Mouse (Mus musculus): ENCODE results near the gene Tecpr1. TPM values are rescaled to one million over a fixed set of nuclear protein-coding genes. Genes with fewer than 3 reads are reported as not detected.
A peak's percentile ranks its signal among the peaks of the same experiment; 100 is the strongest.

Gene Tecpr1
- polyA plus RNA-seq, 1 experiment from 2014 or later = 27.0 TPM

DNA sequence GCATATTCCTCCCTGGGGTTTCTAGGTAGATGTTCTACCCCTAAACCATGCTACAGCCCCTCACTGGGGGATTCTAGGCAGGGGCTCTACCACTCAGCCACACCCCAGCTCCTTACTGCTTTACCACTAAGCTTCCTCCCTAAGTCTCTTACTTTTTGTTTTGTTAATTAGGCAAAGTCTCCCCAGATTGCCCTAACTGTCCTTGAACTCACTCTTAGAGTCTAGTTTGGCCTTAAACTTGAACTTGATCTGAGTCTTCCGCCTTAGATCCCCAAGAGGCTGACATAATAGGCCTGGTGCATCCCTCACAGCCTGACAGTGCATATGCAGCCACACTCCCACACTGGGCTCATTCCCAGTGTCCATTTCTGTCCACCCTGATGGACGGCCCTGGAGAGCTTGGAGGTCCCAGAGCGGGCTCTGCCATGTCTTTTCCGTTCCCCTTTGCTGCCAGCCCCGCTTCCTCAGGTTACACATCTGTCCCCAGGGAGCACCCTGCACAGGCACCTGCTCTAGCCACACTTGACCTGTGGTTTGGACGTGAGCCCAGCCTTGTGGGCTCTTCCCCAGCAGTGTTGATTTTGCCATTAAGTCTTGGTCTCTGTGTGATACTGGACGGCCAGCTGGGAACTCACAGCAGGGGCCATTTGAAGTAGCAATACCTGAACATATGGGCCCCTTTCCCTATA lies 39.6 kb downstream of the Tecpr1 start:
- Histone ChIP-seq H3K27me3 (no peaks in the 10 kb centered on the region), H3K36me3 (peaks cover 42% of the 10 kb centered on the region), H3K4me1 (peaks cover 15% of the 10 kb centered on the region; the same call in 1 of the 2 replicates), H3K9ac (no peak overlapping the region), H3K27ac (no peak overlapping the region), H3K9me3 (no peaks in the 10 kb centered on the region), H3K4me3 (no peak overlapping the region), H3K4me2 (replicated peaks) (no peak overlapping the region)
- WGBS = 58% methylated on average over 7 of the region's 7 CpGs
- no peak for ATAC-seq (ENCODE audit: low FRiP score, low read depth)

DNA sequence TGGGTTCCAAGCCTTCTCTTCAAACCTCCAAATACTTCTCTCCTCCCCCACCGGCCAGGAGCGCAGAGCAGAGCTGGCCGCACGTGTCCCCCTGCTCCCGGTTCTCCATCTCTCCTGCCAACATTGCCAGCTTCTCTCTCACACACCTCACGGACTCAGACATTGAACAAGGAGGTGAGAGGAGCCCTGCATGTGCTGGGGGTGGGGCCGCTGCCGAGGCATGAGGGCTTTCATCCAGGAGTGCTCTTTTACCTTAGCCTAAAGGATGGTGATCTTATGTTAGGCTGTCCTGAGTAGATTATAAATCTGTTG lies 40.2 kb downstream of the Tecpr1 start:
- Histone ChIP-seq H3K36me3 (peaks cover 43% of the 10 kb centered on the region), H3K4me3 (no peak overlapping the region), H3K9ac (no peak overlapping the region), H3K27ac (no peak overlapping the region), H3K4me1 (peaks cover 15% of the 10 kb centered on the region; the same call in 1 of the 2 replicates), H3K27me3 (no peaks in the 10 kb centered on the region), H3K4me2 (replicated peaks) (no peak overlapping the region), H3K9me3 (no peaks in the 10 kb centered on the region)
- 55% methylated on average over 8 of the region's 8 CpGs for WGBS
- ATAC-seq (ENCODE audit: low FRiP score, low read depth) = no peak

DNA sequence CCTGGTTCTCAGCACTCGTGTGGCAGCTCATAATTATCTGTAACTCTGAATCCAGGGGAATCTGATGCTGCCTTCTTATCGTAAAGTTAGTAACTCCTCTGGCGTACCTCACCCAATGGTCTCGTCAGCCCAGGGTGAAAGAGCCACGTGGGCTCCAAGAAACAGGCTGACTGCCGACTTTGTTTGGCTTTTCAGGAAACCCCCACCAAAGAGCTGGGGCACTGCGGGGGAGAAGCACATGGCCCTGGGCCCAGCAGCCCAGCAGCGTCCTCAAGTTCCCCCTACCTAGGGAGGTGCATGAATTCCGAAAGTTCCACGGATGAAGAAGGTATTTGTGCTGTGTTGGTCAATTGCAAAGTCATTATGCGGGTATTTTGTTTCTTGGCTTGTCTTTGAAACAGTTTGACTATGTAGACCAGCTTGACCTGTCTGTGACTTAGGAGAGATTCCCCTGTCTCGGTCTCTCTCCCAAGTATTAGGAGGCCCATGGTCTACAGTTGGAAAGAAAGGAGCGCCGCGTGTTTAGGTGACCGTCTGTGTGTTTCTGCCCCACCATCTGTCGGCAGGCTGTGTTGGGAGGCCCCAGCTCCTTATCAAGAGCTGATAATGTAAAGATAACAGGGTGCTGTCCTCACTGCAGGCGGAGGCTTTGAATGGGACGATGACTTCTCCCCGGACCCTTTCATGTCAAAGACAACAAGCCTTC lies 40.7 kb downstream of the Tecpr1 start:
- no peak for ATAC-seq (ENCODE audit: low FRiP score, low read depth)

DNA sequence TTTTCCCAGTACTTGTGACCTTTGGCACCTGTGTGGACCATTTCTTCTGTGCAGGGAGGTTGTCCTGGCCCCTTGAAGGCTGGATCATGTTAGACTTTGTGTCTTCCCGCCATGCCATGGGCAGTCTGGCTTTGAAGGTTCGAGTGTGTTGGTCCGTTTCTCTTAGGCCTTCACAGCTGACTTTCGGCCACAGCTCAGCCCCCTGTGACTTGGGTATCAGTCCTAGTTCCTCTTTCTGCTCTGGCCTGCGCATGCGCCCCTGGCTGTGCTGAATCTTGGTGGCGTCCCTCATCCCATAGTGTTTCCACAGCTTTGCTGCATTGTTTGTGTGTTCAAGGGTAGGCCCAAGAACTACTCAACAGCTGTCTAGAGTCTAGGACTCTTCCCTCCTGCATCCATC lies 42.2 kb downstream of the Tecpr1 start:
- H3K36me3 ChIP-seq = peaks cover 56% of the 10 kb centered on the region
- no peak overlapping the region for H3K9ac ChIP-seq
- H3K4me2 ChIP-seq (replicated peaks) = no peak overlapping the region
- no peak overlapping the region for H3K4me3 ChIP-seq
- no peaks in the 10 kb centered on the region for H3K27me3 ChIP-seq
- WGBS = 96% methylated on average over 7 of the region's 7 CpGs
- H3K9me3 ChIP-seq = no peaks in the 10 kb centered on the region
- ATAC-seq (ENCODE audit: low FRiP score, low read depth) = no peak
- no peak overlapping the region for H3K27ac ChIP-seq
- peaks cover 15% of the 10 kb centered on the region; the same call in 1 of the 2 replicates for H3K4me1 ChIP-seq

More for the DNA sequence above, 40.7 kb downstream of the Tecpr1 start:
- no peak overlapping the region for H3K27ac ChIP-seq
- no peaks in the 10 kb centered on the region for H3K9me3 ChIP-seq
- 66% methylated on average over 20 of the region's 20 CpGs for whole genome bisulfite sequencing
- peaks cover 15% of the 10 kb centered on the region; the same call in 1 of the 2 replicates for H3K4me1 ChIP-seq
- no peak overlapping the region for H3K4me3 ChIP-seq
- no peaks in the 10 kb centered on the region for H3K27me3 ChIP-seq
- peaks cover 48% of the 10 kb centered on the region for H3K36me3 ChIP-seq
- H3K9ac ChIP-seq = no peak overlapping the region
- H3K4me2 ChIP-seq (replicated peaks) = no peak overlapping the region

- peaks cover 66% of the 10 kb centered on the region for H3K36me3 ChIP-seq
Measured at GRCm38 (mm10) chr5:144178216-144178615, 45.2 kb downstream of the Tecpr1 start.

GRCm38 (mm10) chr5:144173648-144174047 lies 49.8 kb downstream of the Tecpr1 start:
- 95% methylated on average over 18 of the region's 18 CpGs for WGBS
- no peak overlapping the region for H3K4me2 ChIP-seq (replicated peaks)
- H3K27ac ChIP-seq = no peak overlapping the region
- no peaks in the 10 kb centered on the region for H3K27me3 ChIP-seq
- H3K4me1 ChIP-seq = no peaks in the 10 kb centered on the region
- H3K9me3 ChIP-seq = no peaks in the 10 kb centered on the region
- H3K9ac ChIP-seq = no peak overlapping the region
- no peak overlapping the region for H3K4me3 ChIP-seq
- no peak for ATAC-seq (ENCODE audit: low FRiP score, low read depth)
- peaks cover 80% of the 10 kb centered on the region for H3K36me3 ChIP-seq

More at GRCm38 (mm10) chr5:144178216-144178615, 45.2 kb downstream of the Tecpr1 start:
- 0 out of 2 replicates have a peak, but pooled peaks cover 8% of the 10 kb centered on the region for H3K4me1 ChIP-seq
- WGBS = 24% methylated on average over 6 of the region's 6 CpGs
- H3K4me2 ChIP-seq (replicated peaks) = no peak overlapping the region
- no peak overlapping the region for H3K27ac ChIP-seq
- H3K9me3 ChIP-seq = no peaks in the 10 kb centered on the region
- no peaks in the 10 kb centered on the region for H3K27me3 ChIP-seq
- ATAC-seq (ENCODE audit: low FRiP score, low read depth) = no peak
- H3K9ac ChIP-seq = no peak overlapping the region
- H3K4me3 ChIP-seq = no peak overlapping the region

GRCm38 (mm10) chr5:144169275-144169975 lies 54.0 kb downstream of the Tecpr1 start:
- ATAC-seq (ENCODE audit: low FRiP score, low read depth) = no peak
- no peak overlapping the region for H3K4me2 ChIP-seq (replicated peaks)
- no peaks in the 10 kb centered on the region for H3K27me3 ChIP-seq
- H3K4me3 ChIP-seq = no peak overlapping the region
- H3K27ac ChIP-seq = no peak overlapping the region
- H3K9ac ChIP-seq = no peak overlapping the region
- no peaks in the 10 kb centered on the region for H3K4me1 ChIP-seq
- H3K9me3 ChIP-seq = no peaks in the 10 kb centered on the region
- WGBS = 90% methylated on average over 8 of the region's 8 CpGs
- peaks cover 69% of the 10 kb centered on the region for H3K36me3 ChIP-seq

DNA sequence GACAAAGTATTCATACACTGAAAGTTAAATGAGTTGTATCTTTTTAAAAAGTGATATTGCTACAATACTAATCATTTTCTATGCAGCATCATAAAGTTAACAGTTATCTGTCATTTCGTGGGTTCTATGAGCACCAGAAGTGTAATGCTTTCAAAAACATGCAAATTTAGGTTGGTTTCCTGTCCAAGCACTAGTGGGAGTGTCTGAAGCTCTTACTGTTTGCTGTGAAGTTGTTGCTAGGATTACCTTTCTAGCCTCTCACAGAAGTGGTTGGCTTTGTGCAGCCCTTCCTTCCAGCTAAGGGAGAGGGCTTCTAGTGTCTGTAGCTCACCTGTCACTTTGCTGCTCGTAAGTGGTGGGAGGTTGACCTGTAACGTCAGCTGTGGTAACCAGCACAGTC lies 57.7 kb downstream of the Tecpr1 start:
- H3K4me2 ChIP-seq (replicated peaks) = no peak overlapping the region
- H3K4me3 ChIP-seq = no peak overlapping the region
- no peak overlapping the region for H3K27ac ChIP-seq
- H3K9me3 ChIP-seq = no peaks in the 10 kb centered on the region
- 77% methylated on average over 3 of the region's 3 CpGs for WGBS
- no peaks in the 10 kb centered on the region for H3K27me3 ChIP-seq
- no peaks in the 10 kb centered on the region for H3K4me1 ChIP-seq
- ATAC-seq (ENCODE audit: low FRiP score, low read depth) = no peak
- H3K36me3 ChIP-seq = peaks cover 53% of the 10 kb centered on the region
- no peak overlapping the region for H3K9ac ChIP-seq

- Histone ChIP-seq H3K4me1 (peaks cover 8% of the 10 kb centered on the region; the same call in 1 of the 2 replicates), H3K27ac (no peak overlapping the region), H3K4me2 (replicated peaks) (no peak overlapping the region), H3K9ac (no peak overlapping the region), H3K4me3 (no peak overlapping the region), H3K27me3 (no peaks in the 10 kb centered on the region), H3K9me3 (no peaks in the 10 kb centered on the region), H3K36me3 (peaks cover 48% of the 10 kb centered on the region)
- WGBS = 65% methylated on average over 10 of the region's 10 CpGs
- ATAC-seq (ENCODE audit: low FRiP score, low read depth) = no peak
Measured at GRCm38 (mm10) chr5:144162813-144163517, 60.5 kb downstream of the Tecpr1 start.

GRCm38 (mm10) chr5:144162080-144162812 lies 61.2 kb downstream of the Tecpr1 start:
- peaks cover 8% of the 10 kb centered on the region; the same call in 1 of the 2 replicates for H3K4me1 ChIP-seq
- no peak for ATAC-seq (ENCODE audit: low FRiP score, low read depth)
- H3K4me2 ChIP-seq (replicated peaks) = no peak overlapping the region
- no peak overlapping the region; the same call in 1 of the 2 replicates for H3K27ac ChIP-seq
- peaks cover 49% of the 10 kb centered on the region for H3K36me3 ChIP-seq
- no peak overlapping the region for H3K4me3 ChIP-seq
- WGBS = 79% methylated on average over 5 of the region's 5 CpGs
- no peaks in the 10 kb centered on the region for H3K27me3 ChIP-seq
- no peaks in the 10 kb centered on the region for H3K9me3 ChIP-seq
- no peak overlapping the region for H3K9ac ChIP-seq

DNA sequence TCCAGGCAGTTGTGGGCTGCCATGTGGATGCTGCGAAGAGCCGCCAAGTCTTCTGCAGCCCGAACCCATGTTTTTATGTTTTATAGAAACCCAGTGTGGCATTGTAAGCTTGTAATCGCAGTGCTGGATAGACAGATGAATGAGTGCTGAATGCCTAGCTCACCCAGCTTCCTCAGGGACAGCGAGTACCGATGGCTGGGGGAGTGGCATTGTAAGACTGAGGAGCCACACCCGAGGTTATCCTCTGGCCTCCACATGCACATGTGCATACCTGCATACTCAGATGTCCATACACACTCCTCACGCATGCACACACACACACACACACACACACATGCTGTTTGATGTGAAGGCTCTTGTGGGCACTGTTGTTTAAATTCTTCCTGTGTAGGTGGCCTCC lies 64.3 kb downstream of the Tecpr1 start:
- no peak for ATAC-seq (ENCODE audit: low FRiP score, low read depth)
- H3K9ac ChIP-seq = no peak overlapping the region; the same call in 1 of the 2 replicates

More for the DNA sequence above, 64.3 kb downstream of the Tecpr1 start:
- Histone ChIP-seq H3K27me3 (no peaks in the 10 kb centered on the region), H3K4me1 (peaks cover 8% of the 10 kb centered on the region; the same call in 1 of the 2 replicates), H3K4me2 (replicated peaks) (no peak overlapping the region), H3K4me3 (no peak overlapping the region), H3K36me3 (peaks cover 35% of the 10 kb centered on the region), H3K9me3 (no peaks in the 10 kb centered on the region), H3K27ac (peak overlapping the region; percentile 22; the same call in 1 of the 2 replicates)
- WGBS = 89% methylated on average over 8 of the region's 8 CpGs

Measured in limb, embryonic 13.5 days (tissue).